Comparison of ENCODE assay signal across 11 mouse cellular contexts in the genomic region with DNA sequence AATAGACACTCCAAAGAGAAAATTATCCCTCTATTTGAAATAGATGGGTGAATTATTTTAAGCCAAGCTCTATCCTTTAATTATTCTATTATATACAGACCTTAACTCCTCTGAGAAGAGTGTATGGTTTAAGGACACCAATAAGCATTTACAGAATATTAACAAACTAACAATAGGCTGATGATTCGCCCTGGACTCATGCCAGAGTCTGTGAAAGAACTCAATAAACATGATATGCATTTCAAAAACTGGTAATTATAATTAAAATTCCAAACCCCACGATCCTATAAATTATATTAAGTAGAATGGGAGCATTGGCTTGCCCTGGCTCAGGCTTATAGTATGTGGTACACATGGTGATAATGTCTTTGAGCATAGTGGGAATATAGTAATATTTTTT. TPM values are rescaled to one million over a fixed set of nuclear protein-coding genes. Genes with fewer than 3 reads are reported as not detected.
DNase-seq lines count a peak whose midpoint lies in the region; ATAC-seq and TF ChIP-seq lines count a peak whose summit lies in the region.
"Had no signal": no experiment of that assay in that cellular context is flagged by ENCODE, and none has a peak within 500 bp of the region (broad histone marks: within the 10 kb centered on the region; RNA-seq: fewer than 3 reads in every experiment).

No protein-coding gene starts in this region.

- no peak overlapping the region for H3K9ac ChIP-seq in forebrain, embryonic 12.5 days
- H3K9ac ChIP-seq in forebrain, embryonic 16.5 days (replicated peaks; ENCODE audit: low read depth, low read length), result no peak overlapping the region
- H3K9ac ChIP-seq in lung, embryonic 14.5 days, result no peak overlapping the region
- H3K9ac ChIP-seq in intestine, embryonic 16.5 days (ENCODE audit: low read depth, low read length), result no peak overlapping the region
- no peak overlapping the region for H3K9ac ChIP-seq in neural tube, embryonic 15.5 days (replicated peaks)

- H3K27me3 ChIP-seq in forebrain, embryonic 12.5 days, result no peaks in the 10 kb centered on the region
- no peaks in the 10 kb centered on the region for H3K27me3 ChIP-seq in forebrain, embryonic 16.5 days (replicated peaks; ENCODE audit: control insufficient read depth, insufficient read depth, low read length)
- no peaks in the 10 kb centered on the region for H3K27me3 ChIP-seq in lung, embryonic 14.5 days (ENCODE audit: insufficient read depth, low read length)
- H3K27me3 ChIP-seq in intestine, embryonic 16.5 days (replicated peaks; ENCODE audit: control insufficient read depth, insufficient read depth, low read length), result no peaks in the 10 kb centered on the region
- no peaks in the 10 kb centered on the region for H3K27me3 ChIP-seq in neural tube, embryonic 15.5 days (replicated peaks)
- H3K27me3 ChIP-seq: Patski had no signal

- H3K4me2 ChIP-seq in forebrain, embryonic 12.5 days, result 0 out of 2 replicates have a peak overlapping the region, but pooled peaks have one; percentile 59
- H3K4me2 ChIP-seq in forebrain, embryonic 16.5 days (ENCODE audit: low read length), result no peak overlapping the region
- peak overlapping the region; percentile 62; the same call in 1 of the 2 replicates for H3K4me2 ChIP-seq in lung, embryonic 14.5 days
- H3K4me2 ChIP-seq in intestine, embryonic 16.5 days (ENCODE audit: low read depth, low read length), result no peak overlapping the region
- H3K4me2 ChIP-seq in neural tube, embryonic 15.5 days, result no peak overlapping the region

- H3K27ac ChIP-seq in forebrain, embryonic 12.5 days, result no peak overlapping the region; the same call in 1 of the 2 replicates
- no peak overlapping the region; the same call in 1 of the 2 replicates for H3K27ac ChIP-seq in forebrain, embryonic 16.5 days (ENCODE audit: low read length)
- H3K27ac ChIP-seq in lung, embryonic 14.5 days (ENCODE audit: low read depth), result no peak overlapping the region
- peak overlapping the region; percentile 99; the same call in 1 of the 2 replicates for H3K27ac ChIP-seq in intestine, embryonic 16.5 days (ENCODE audit: low read length)
- H3K27ac ChIP-seq in neural tube, embryonic 15.5 days (replicated peaks), result peak overlapping the region; percentile 98
- H3K27ac ChIP-seq: macrophage had no signal

- peak; percentile 62 for DNase-seq in lung, embryonic 14.5 days
- DNase-seq in lung, postnatal 25 days (ENCODE audit: low spot score), result no peak
- no peak for DNase-seq in gastrocnemius, postnatal 14 days
- DNase-seq in embryo, embryonic 9.5 days (ENCODE audit: extremely low spot score), result no peak
- DNase-seq: cerebellum, adult 2 months had no signal

- H3K4me3 ChIP-seq in forebrain, embryonic 12.5 days (replicated peaks), result no peak overlapping the region
- no peak overlapping the region for H3K4me3 ChIP-seq in forebrain, embryonic 16.5 days (replicated peaks; ENCODE audit: low read length)
- no peak overlapping the region for H3K4me3 ChIP-seq in lung, embryonic 14.5 days (ENCODE audit: low read depth, low read length)
- H3K4me3 ChIP-seq in intestine, embryonic 16.5 days (ENCODE audit: low read length), result no peak overlapping the region
- no peak overlapping the region for H3K4me3 ChIP-seq in neural tube, embryonic 15.5 days (replicated peaks)

- 52% methylated on average over 2 of the region's 2 CpGs for WGBS in forebrain, embryonic 12.5 days
- WGBS in forebrain, embryonic 16.5 days, result 34% methylated on average over 2 of the region's 2 CpGs
- WGBS in lung, embryonic 14.5 days, result 39% methylated on average over 2 of the region's 2 CpGs
- 62% methylated on average over 2 of the region's 2 CpGs for WGBS in intestine, embryonic 16.5 days
- 48% methylated on average over 2 of the region's 2 CpGs for WGBS in neural tube, embryonic 15.5 days

- TF ChIP-seq CTCF in lung, embryonic 14.5 days (IDR thresholded peaks at IDR 0.05; ENCODE audit: low read depth), result no peak

- no peaks in the 10 kb centered on the region for H3K9me3 ChIP-seq in forebrain, embryonic 12.5 days
- no peaks in the 10 kb centered on the region for H3K9me3 ChIP-seq in forebrain, embryonic 16.5 days (ENCODE audit: control insufficient read depth, low read length)
- H3K9me3 ChIP-seq in lung, embryonic 14.5 days (ENCODE audit: low read depth, low read length), result no peaks in the 10 kb centered on the region
- no peaks in the 10 kb centered on the region for H3K9me3 ChIP-seq in intestine, embryonic 16.5 days (ENCODE audit: control insufficient read depth, low read length)
- H3K9me3 ChIP-seq in neural tube, embryonic 15.5 days (replicated peaks), result no peaks in the 10 kb centered on the region

- no peaks in the 10 kb centered on the region for H3K36me3 ChIP-seq in forebrain, embryonic 12.5 days (replicated peaks)
- no peaks in the 10 kb centered on the region for H3K36me3 ChIP-seq in forebrain, embryonic 16.5 days (ENCODE audit: control insufficient read depth, insufficient read depth)
- no peaks in the 10 kb centered on the region for H3K36me3 ChIP-seq in lung, embryonic 14.5 days (ENCODE audit: insufficient read depth)
- no peaks in the 10 kb centered on the region for H3K36me3 ChIP-seq in intestine, embryonic 16.5 days (ENCODE audit: control insufficient read depth, insufficient read depth, low read length)
- no peaks in the 10 kb centered on the region for H3K36me3 ChIP-seq in neural tube, embryonic 15.5 days

- H3K4me1 ChIP-seq in forebrain, embryonic 12.5 days, result peaks cover 23% of the 10 kb centered on the region
- peaks cover 12% of the 10 kb centered on the region for H3K4me1 ChIP-seq in forebrain, embryonic 16.5 days (replicated peaks; ENCODE audit: control insufficient read depth, insufficient read depth, low read length)
- H3K4me1 ChIP-seq in lung, embryonic 14.5 days (ENCODE audit: insufficient read depth), result 0 out of 2 replicates have a peak, but pooled peaks cover 3% of the 10 kb centered on the region
- peaks cover 12% of the 10 kb centered on the region for H3K4me1 ChIP-seq in intestine, embryonic 16.5 days (ENCODE audit: control insufficient read depth, insufficient read depth, low read length)
- H3K4me1 ChIP-seq in neural tube, embryonic 15.5 days, result peaks cover 16% of the 10 kb centered on the region

- intact Hi-C loops in gastrocnemius, postnatal 14 days (cut with DNase I; ENCODE audit: low total_unique reads), result no loop called here

- ATAC-seq in forebrain, embryonic 12.5 days (ENCODE audit: low FRiP score), result no peak
- no peak for ATAC-seq in forebrain, embryonic 16.5 days
- no peak for ATAC-seq in lung, embryonic 14.5 days (ENCODE audit: insufficient read depth)
- no peak for ATAC-seq in intestine, embryonic 16.5 days
- ATAC-seq in neural tube, embryonic 15.5 days (ENCODE audit: low FRiP score), result no peak
- ATAC-seq: Patski had no signal

RNA-seq across cellular contexts. Expression of gene Rere, which starts 1.4 kb away (rescaled TPM):
- polyA plus RNA-seq in forebrain, embryonic 12.5 days (2016; fragmentation: Nextera tagmentation; extraction: Ambion mirVana), result 41.5 and 44.4 TPM in 2 replicates
- polyA plus RNA-seq in forebrain, embryonic 16.5 days (2015; fragmentation: Nextera tagmentation; extraction: Ambion mirVana), result 25.2 and 34.5 TPM in 2 replicates
- polyA plus RNA-seq in lung, embryonic 14.5 days (2014; fragmentation: Nextera tagmentation; extraction: Ambion mirVana), result 41.1 and 41.5 TPM in 2 replicates
- 20.0 and 22.2 TPM in 2 replicates for polyA plus RNA-seq in intestine, embryonic 16.5 days (2015; fragmentation: Nextera tagmentation; extraction: Ambion mirVana)
- polyA plus RNA-seq in neural tube, embryonic 15.5 days (2015; fragmentation: Nextera tagmentation; extraction: Ambion mirVana), result 31.8 and 34.6 TPM in 2 replicates
- total RNA-seq in gastrocnemius, postnatal 14 days (2021), result 10 to 100 TPM; 44.4 to 52.1 TPM

RNA-seq across cellular contexts. Expression of gene Eno1, which starts 43.5 kb away (rescaled TPM):
- polyA plus RNA-seq in forebrain, embryonic 12.5 days (2016; fragmentation: Nextera tagmentation; extraction: Ambion mirVana), result 1,282 and 1,334 TPM in 2 replicates
- 979 and 980 TPM in 2 replicates for polyA plus RNA-seq in forebrain, embryonic 16.5 days (2015; fragmentation: Nextera tagmentation; extraction: Ambion mirVana)
- polyA plus RNA-seq in lung, embryonic 14.5 days (2014; fragmentation: Nextera tagmentation; extraction: Ambion mirVana), result 1,829 and 1,952 TPM in 2 replicates
- polyA plus RNA-seq in intestine, embryonic 16.5 days (2015; fragmentation: Nextera tagmentation; extraction: Ambion mirVana), result 1,882 and 2,067 TPM in 2 replicates
- polyA plus RNA-seq in neural tube, embryonic 15.5 days (2015; fragmentation: Nextera tagmentation; extraction: Ambion mirVana), result 1,173 and 1,202 TPM in 2 replicates
- total RNA-seq in gastrocnemius, postnatal 14 days (2021), result 100 to 1,000 TPM; 371 to 430 TPM

Comparison
In these comparisons a context has a peak if more than half of its experiments do, and no peak if none do; other contexts are left out.
1. H3K4me2 ChIP-seq: peak in forebrain, embryonic 12.5 days (single experiment) and lung, embryonic 14.5 days (single experiment); none in forebrain, embryonic 16.5 days (single experiment), intestine, embryonic 16.5 days (single experiment) and neural tube, embryonic 15.5 days (single experiment).
2. H3K27ac ChIP-seq: peak in intestine, embryonic 16.5 days (single experiment) and neural tube, embryonic 15.5 days (single experiment); none in forebrain, embryonic 12.5 days (single experiment), forebrain, embryonic 16.5 days (single experiment) and lung, embryonic 14.5 days (single experiment).